Mouse (Mus musculus): ENCODE measurements around the gene Ephb6. TPM values are rescaled to one million over a fixed set of nuclear protein-coding genes. Genes with fewer than 3 reads are reported as not detected.

Gene Ephb6
- polyA plus RNA-seq, 1 experiment from 2014 or later: 12.9 TPM

GRCm38 (mm10) chr6:41604401-41605050 lies 756 bp upstream of the Ephb6 start:
- H3K4me1 ChIP-seq (ENCODE audit: insufficient read depth): no peaks in the 10 kb centered on the region
- H3K36me3 ChIP-seq (ENCODE audit: insufficient read depth): no peaks in the 10 kb centered on the region
- TF ChIP-seq CTCF (IDR thresholded peaks at IDR 0.05; ENCODE audit: low read depth): peak; percentile 76
- peak overlapping the region; percentile 61 for H3K4me3 ChIP-seq (ENCODE audit: low read depth, low read length)
- under 1% methylated on average over 23 of the region's 23 CpGs for WGBS
- no peaks in the 10 kb centered on the region for H3K9me3 ChIP-seq (ENCODE audit: low read depth, low read length)
- peak overlapping the region; percentile 89 for H3K27ac ChIP-seq (ENCODE audit: low read depth)
- H3K9ac ChIP-seq: peak overlapping the region; percentile 68
- H3K27me3 ChIP-seq (ENCODE audit: insufficient read depth, low read length): no peaks in the 10 kb centered on the region
- DNase-seq: peak; percentile 84
- peak overlapping the region; percentile 83 for H3K4me2 ChIP-seq
- ATAC-seq (ENCODE audit: insufficient read depth): peak; percentile 51

DNA sequence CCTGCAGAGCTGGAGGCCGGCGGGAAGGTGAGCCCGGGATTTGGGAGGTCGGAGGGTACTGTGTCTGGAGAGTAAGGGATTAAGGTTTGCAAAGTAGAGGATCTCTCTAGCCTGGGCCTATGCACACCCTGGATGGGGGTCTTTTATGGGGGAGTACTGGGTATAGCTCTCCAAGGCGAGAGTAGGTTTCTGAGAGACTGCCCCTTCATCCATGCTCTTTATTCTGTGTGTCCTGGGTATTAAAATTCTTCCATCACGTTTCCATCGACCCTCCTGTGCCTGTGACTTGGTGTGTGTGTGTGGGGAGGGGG lies 467 bp downstream of the Ephb6 start:
- 2% methylated on average over 7 of the region's 7 CpGs for WGBS
- no peaks in the 10 kb centered on the region for H3K36me3 ChIP-seq (ENCODE audit: insufficient read depth)
- no peak for TF ChIP-seq CTCF (IDR thresholded peaks at IDR 0.05; ENCODE audit: low read depth)
- peak overlapping the region; percentile 61 for H3K4me3 ChIP-seq (ENCODE audit: low read depth, low read length)
- no peaks in the 10 kb centered on the region for H3K4me1 ChIP-seq (ENCODE audit: insufficient read depth)
- H3K27me3 ChIP-seq (ENCODE audit: insufficient read depth, low read length): no peaks in the 10 kb centered on the region
- no peaks in the 10 kb centered on the region for H3K9me3 ChIP-seq (ENCODE audit: low read depth, low read length)
- peak overlapping the region; percentile 68 for H3K9ac ChIP-seq
- H3K4me2 ChIP-seq: peak overlapping the region; percentile 83
- peak; percentile 43 for ATAC-seq (ENCODE audit: insufficient read depth)
- DNase-seq: no peak
- no peak overlapping the region; the same call in 1 of the 2 replicates for H3K27ac ChIP-seq (ENCODE audit: low read depth)

DNA sequence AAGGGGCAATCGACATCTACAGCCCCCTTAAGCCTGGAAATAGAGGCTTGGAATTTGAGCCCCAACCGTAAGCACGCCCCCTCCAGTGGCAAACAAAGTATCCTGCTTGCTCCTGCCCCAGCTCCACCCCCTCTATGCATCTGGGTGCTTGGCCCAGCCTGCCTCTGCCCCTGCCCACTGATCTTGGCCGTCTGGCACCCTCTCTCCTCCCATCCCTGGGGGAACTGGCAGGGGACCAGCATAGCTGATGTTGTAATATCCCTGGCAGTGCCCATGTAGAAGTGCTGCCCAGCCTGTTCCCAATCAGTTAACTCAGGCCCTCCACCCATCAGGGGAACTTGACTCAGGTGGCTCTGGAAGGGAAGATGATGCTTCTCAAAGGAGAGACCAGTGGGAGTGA lies 932 bp downstream of the Ephb6 start:
- ATAC-seq (ENCODE audit: insufficient read depth) (no peak), DNase-seq (peak; percentile 19)
- Histone ChIP-seq H3K9me3 (ENCODE audit: low read depth, low read length) (no peaks in the 10 kb centered on the region), H3K27me3 (ENCODE audit: insufficient read depth, low read length) (no peaks in the 10 kb centered on the region), H3K4me1 (ENCODE audit: insufficient read depth) (no peaks in the 10 kb centered on the region), H3K9ac (peak overlapping the region; percentile 68), H3K4me3 (ENCODE audit: low read depth, low read length) (peak overlapping the region; percentile 61), H3K4me2 (peak overlapping the region; percentile 83), H3K36me3 (ENCODE audit: insufficient read depth) (no peaks in the 10 kb centered on the region), H3K27ac (ENCODE audit: low read depth) (no peak overlapping the region)
- no peak for TF ChIP-seq CTCF (IDR thresholded peaks at IDR 0.05; ENCODE audit: low read depth)
- 6% methylated on average over 4 of the region's 4 CpGs for WGBS

DNA sequence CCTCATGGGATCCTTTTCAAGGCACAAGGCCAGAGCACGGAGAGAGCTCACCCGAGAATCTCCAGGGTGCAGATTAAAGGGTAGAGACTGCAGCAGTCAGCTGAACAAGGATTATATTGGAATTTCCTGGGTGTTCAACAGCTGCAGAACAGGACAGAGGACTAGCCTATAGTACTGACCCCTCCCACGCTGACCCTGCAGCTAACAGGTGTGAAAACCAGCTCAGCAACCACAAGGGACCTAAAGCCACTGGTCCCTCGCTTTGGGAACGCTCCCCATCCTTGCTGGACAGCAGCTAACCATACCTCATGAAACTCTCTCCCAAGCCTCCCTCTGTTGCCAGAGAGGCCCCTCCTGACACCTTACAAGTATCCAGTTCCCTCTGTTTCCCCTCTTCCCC lies 2.4 kb downstream of the Ephb6 start:
- Histone ChIP-seq H3K27ac (ENCODE audit: low read depth) (no peak overlapping the region), H3K9ac (no peak overlapping the region), H3K9me3 (ENCODE audit: low read depth, low read length) (no peaks in the 10 kb centered on the region), H3K27me3 (ENCODE audit: insufficient read depth, low read length) (no peaks in the 10 kb centered on the region), H3K36me3 (ENCODE audit: insufficient read depth) (no peaks in the 10 kb centered on the region), H3K4me2 (no peak overlapping the region), H3K4me1 (ENCODE audit: insufficient read depth) (no peaks in the 10 kb centered on the region), H3K4me3 (ENCODE audit: low read depth, low read length) (no peak overlapping the region)
- no peak for DNase-seq
- WGBS: 64% methylated on average over 5 of the region's 5 CpGs
- no peak for ATAC-seq (ENCODE audit: insufficient read depth)
- TF ChIP-seq CTCF (IDR thresholded peaks at IDR 0.05; ENCODE audit: low read depth): no peak

- TF ChIP-seq CTCF (IDR thresholded peaks at IDR 0.05; ENCODE audit: low read depth): no peak
- H3K27me3 ChIP-seq (ENCODE audit: insufficient read depth, low read length): no peaks in the 10 kb centered on the region
- WGBS: 85% methylated on average over 9 of the region's 9 CpGs
- no peaks in the 10 kb centered on the region for H3K36me3 ChIP-seq (ENCODE audit: insufficient read depth)
- H3K27ac ChIP-seq (ENCODE audit: low read depth): no peak overlapping the region
- H3K9ac ChIP-seq: no peak overlapping the region
- ATAC-seq (ENCODE audit: insufficient read depth) (no peak), DNase-seq (no peak)
- no peaks in the 10 kb centered on the region for H3K9me3 ChIP-seq (ENCODE audit: low read depth, low read length)
- no peak overlapping the region for H3K4me3 ChIP-seq (ENCODE audit: low read depth, low read length)
- no peak overlapping the region for H3K4me2 ChIP-seq
- no peaks in the 10 kb centered on the region for H3K4me1 ChIP-seq (ENCODE audit: insufficient read depth)
Observed at GRCm38 (mm10) chr6:41620173-41620798, 15.0 kb downstream of the Ephb6 start.

GRCm38 (mm10) chr6:41621241-41621990 lies 16.1 kb downstream of the Ephb6 start:
- TF ChIP-seq CTCF (IDR thresholded peaks at IDR 0.05; ENCODE audit: low read depth): no peak
- WGBS: 85% methylated on average over 12 of the region's 12 CpGs

DNA sequence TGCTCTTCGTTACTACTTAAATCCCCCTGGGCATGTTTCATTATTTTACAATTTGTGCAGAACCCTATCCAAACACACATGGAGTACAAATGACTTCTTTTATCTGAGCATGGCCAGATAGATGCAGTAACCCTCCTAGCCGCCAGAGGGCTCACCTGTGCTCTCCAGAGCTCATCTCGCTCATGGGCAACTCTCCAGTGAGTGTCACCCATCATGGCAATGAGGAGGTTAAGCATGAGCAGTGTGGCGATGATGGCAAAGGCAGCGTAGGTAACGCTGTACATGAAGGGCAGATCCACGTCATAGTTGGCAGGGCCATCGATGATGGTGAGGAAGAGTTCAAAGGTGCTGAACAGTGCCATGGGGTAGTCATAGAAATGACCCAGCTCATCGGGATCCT lies 17.4 kb downstream of the Ephb6 start:
- Histone ChIP-seq H3K27me3 (ENCODE audit: insufficient read depth, low read length) (no peaks in the 10 kb centered on the region), H3K4me1 (ENCODE audit: insufficient read depth) (no peaks in the 10 kb centered on the region), H3K9me3 (ENCODE audit: low read depth, low read length) (no peaks in the 10 kb centered on the region), H3K36me3 (ENCODE audit: insufficient read depth) (no peaks in the 10 kb centered on the region), H3K4me3 (ENCODE audit: low read depth, low read length) (no peak overlapping the region), H3K9ac (no peak overlapping the region), H3K27ac (ENCODE audit: low read depth) (no peak overlapping the region), H3K4me2 (no peak overlapping the region)
- peak; percentile 61 for TF ChIP-seq CTCF (IDR thresholded peaks at IDR 0.05; ENCODE audit: low read depth)
- 65% methylated on average over 9 of the region's 9 CpGs for WGBS
- peak; percentile 24 for DNase-seq
- ATAC-seq (ENCODE audit: insufficient read depth): no peak

More at GRCm38 (mm10) chr6:41621241-41621990, 16.1 kb downstream of the Ephb6 start:
- H3K27ac ChIP-seq (ENCODE audit: low read depth): no peak overlapping the region
- no peak for ATAC-seq (ENCODE audit: insufficient read depth)
- no peaks in the 10 kb centered on the region for H3K4me1 ChIP-seq (ENCODE audit: insufficient read depth)
- H3K9ac ChIP-seq: no peak overlapping the region
- no peak for DNase-seq
- H3K4me3 ChIP-seq (ENCODE audit: low read depth, low read length): no peak overlapping the region
- no peaks in the 10 kb centered on the region for H3K27me3 ChIP-seq (ENCODE audit: insufficient read depth, low read length)
- H3K36me3 ChIP-seq (ENCODE audit: insufficient read depth): no peaks in the 10 kb centered on the region
- no peaks in the 10 kb centered on the region for H3K9me3 ChIP-seq (ENCODE audit: low read depth, low read length)
- H3K4me2 ChIP-seq: no peak overlapping the region
